Mouse (Mus musculus) hindbrain, embryonic 14.5 days (tissue): Measurements from ENCODE around the gene Wwc1. TPM values are rescaled to one million over a fixed set of nuclear protein-coding genes. Genes with fewer than 3 reads are reported as not detected.

Experiments
- ATAC-seq: fragments of 200-750 bp; cut with Nextera tagmentation; 2 replicates; pipeline ENCODE4 v1.8.0; 2017; ENCODE audit warnings: moderate number of reproducible peaks, mild to moderate bottlenecking, moderate TSS enrichment, moderate library complexity; ENCODE audit not compliant: low FRiP score
- DNase-seq: peaks from one replicate; pipeline ENCODE4 v3.0.0-alpha.2; 2015; ENCODE audit warnings: low spot score
- H3K27ac ChIP-seq: fragments of 300-500 bp; sonication (generic); 2 replicates; pipeline ENCODE4 v1.5.1; 2014; ENCODE audit warnings: mild to moderate bottlenecking, moderate library complexity
- H3K27me3 ChIP-seq: fragments of 300-500 bp; sonication (generic); 2 replicates; pipeline ENCODE4 v1.6.1; 2014; ENCODE audit warnings: mild to moderate bottlenecking, low read length, mixed read lengths; ENCODE audit not compliant: control insufficient read depth, insufficient read depth
- H3K36me3 ChIP-seq: fragments of 300-500 bp; sonication (generic); replicated peaks from 2 replicates; pipeline ENCODE4 v1.6.1; 2014; ENCODE audit not compliant: control insufficient read depth, insufficient read depth
- H3K4me1 ChIP-seq: fragments of 300-500 bp; sonication (generic); replicated peaks from 2 replicates; pipeline ENCODE4 v1.6.1; 2014; ENCODE audit warnings: antibody characterized with exemption, low read length, mixed read lengths; ENCODE audit not compliant: control insufficient read depth, insufficient read depth
- H3K4me2 ChIP-seq: fragments of 300-500 bp; sonication (generic); replicated peaks from 2 replicates; pipeline ENCODE4 v1.6.1; 2014; ENCODE audit warnings: mild to moderate bottlenecking, moderate library complexity
- H3K4me3 ChIP-seq: fragments of 300-500 bp; sonication (generic); replicated peaks from 2 replicates; pipeline ENCODE4 v1.5.1; 2014; ENCODE audit warnings: mild to moderate bottlenecking, low read length
- H3K9ac ChIP-seq: fragments of 300-500 bp; sonication (generic); 2 replicates; pipeline ENCODE4 v1.6.1; 2014
- H3K9me3 ChIP-seq: fragments of 300-500 bp; sonication (generic); 2 replicates; pipeline ENCODE4 v1.6.1; 2016; ENCODE audit warnings: low read length; ENCODE audit not compliant: control insufficient read depth
- WGBS: fragments of 180-500 bp; shearing (Covaris S2); extraction: QIAGEN DNeasy Blood & Tissue Kit; methylation state at CpG from one replicate; pipeline ENCODE4 v1.1.7; 2014; 5-methylcytosine and 5-hydroxymethylcytosine counted together
- polyA plus RNA-seq: library from polyadenylated mRNA; unstranded; fragments of >200 nt; fragmentation: Nextera tagmentation; extraction: Ambion mirVana; gene quantifications from 2 replicates; pipeline ENCODE4 v1.2.1, GENCODE M21; 2014

Wwc1 gene
- polyA plus RNA-seq, 1 experiment from 2014 or later = 9.3 TPM

- Histone ChIP-seq H3K27me3 (no peaks in the 10 kb centered on the region), H3K4me1 (no peaks in the 10 kb centered on the region), H3K9me3 (no peaks in the 10 kb centered on the region), H3K4me3 (no peak overlapping the region), H3K36me3 (no peaks in the 10 kb centered on the region), H3K4me2 (no peak overlapping the region), H3K9ac (no peak overlapping the region), H3K27ac (no peak overlapping the region)
- ATAC-seq = no peak
- WGBS = 54% methylated on average over 2 of the region's 2 CpGs
- no peak for DNase-seq
Measured at GRCm38 (mm10) chr11:35963554-35963953, 16.8 kb downstream of the Wwc1 start.

DNA sequence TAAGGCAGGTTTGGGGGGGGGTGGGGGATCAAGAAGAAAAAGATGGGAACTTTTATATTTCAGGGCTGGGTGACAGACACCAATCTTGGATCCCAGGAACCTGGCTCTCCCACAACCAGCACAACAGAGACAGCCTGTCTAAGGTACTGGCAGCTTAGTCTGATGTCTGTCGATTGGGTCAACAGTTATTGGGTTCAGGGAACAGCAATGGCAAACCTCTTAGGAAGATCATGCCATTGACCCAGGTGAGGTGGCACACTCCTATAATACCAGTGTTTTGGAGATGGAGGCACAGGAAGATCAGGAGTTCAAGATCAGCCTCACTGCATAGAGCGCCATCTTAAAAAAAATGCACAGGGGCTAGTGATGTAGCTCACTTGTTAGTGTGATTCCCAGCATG is 17.9 kb downstream of the Wwc1 start:
- no peak for ATAC-seq

DNA sequence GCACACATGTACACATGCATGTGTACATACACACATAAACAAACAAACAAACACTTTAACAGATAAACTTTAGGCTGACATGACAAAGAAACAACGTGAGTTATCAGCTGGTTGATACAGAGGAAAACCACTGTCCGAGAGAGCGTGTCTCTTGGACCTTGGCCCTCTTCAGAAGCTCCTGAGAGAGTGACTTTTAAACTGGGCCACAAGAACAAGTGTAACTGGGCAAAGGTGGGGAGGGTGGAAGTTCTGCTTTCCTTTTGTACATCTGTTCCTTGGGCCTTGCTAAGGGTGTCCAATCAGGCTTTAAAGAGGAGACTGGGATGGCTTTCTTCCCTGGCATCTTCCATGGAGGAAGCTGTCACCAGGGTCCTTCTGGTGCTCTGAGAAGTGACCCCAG is 21.1 kb downstream of the Wwc1 start:
- no peaks in the 10 kb centered on the region for H3K9me3 ChIP-seq
- H3K27ac ChIP-seq = no peak overlapping the region
- no peak overlapping the region for H3K9ac ChIP-seq
- WGBS = 87% methylated on average over 3 of the region's 3 CpGs
- ATAC-seq = no peak
- H3K36me3 ChIP-seq = no peaks in the 10 kb centered on the region
- no peaks in the 10 kb centered on the region for H3K4me1 ChIP-seq
- no peak overlapping the region for H3K4me3 ChIP-seq
- no peaks in the 10 kb centered on the region for H3K27me3 ChIP-seq
- no peak for DNase-seq
- H3K4me2 ChIP-seq = no peak overlapping the region

More for the DNA sequence above, 17.9 kb downstream of the Wwc1 start:
- DNase-seq = no peak
- no peaks in the 10 kb centered on the region for H3K9me3 ChIP-seq
- H3K27ac ChIP-seq = no peak overlapping the region
- H3K9ac ChIP-seq = no peak overlapping the region
- H3K4me3 ChIP-seq = no peak overlapping the region
- H3K36me3 ChIP-seq = no peaks in the 10 kb centered on the region
- no peaks in the 10 kb centered on the region for H3K4me1 ChIP-seq
- 98% methylated on average over 2 of the region's 2 CpGs for WGBS
- no peak overlapping the region for H3K4me2 ChIP-seq
- no peaks in the 10 kb centered on the region for H3K27me3 ChIP-seq

GRCm38 (mm10) chr11:35955572-35955971 is 24.8 kb downstream of the Wwc1 start:
- H3K9me3 ChIP-seq = no peaks in the 10 kb centered on the region
- no peak overlapping the region for H3K27ac ChIP-seq
- 70% methylated on average over 3 of the region's 3 CpGs for WGBS
- no peak overlapping the region for H3K9ac ChIP-seq
- H3K36me3 ChIP-seq = no peaks in the 10 kb centered on the region
- no peaks in the 10 kb centered on the region for H3K4me1 ChIP-seq
- ATAC-seq (no peak), DNase-seq (no peak)
- H3K4me3 ChIP-seq = no peak overlapping the region
- no peaks in the 10 kb centered on the region for H3K27me3 ChIP-seq
- no peak overlapping the region for H3K4me2 ChIP-seq

- no peak overlapping the region for H3K4me2 ChIP-seq
- no peak overlapping the region for H3K27ac ChIP-seq
- no peak overlapping the region for H3K9ac ChIP-seq
- DNase-seq (no peak), ATAC-seq (no peak)
- no peaks in the 10 kb centered on the region for H3K9me3 ChIP-seq
- no peak overlapping the region for H3K4me3 ChIP-seq
- WGBS = 94% methylated on average over 4 of the region's 4 CpGs
- 0 out of 2 replicates have a peak, but pooled peaks cover 4% of the 10 kb centered on the region for H3K4me1 ChIP-seq
- H3K36me3 ChIP-seq = no peaks in the 10 kb centered on the region
- no peaks in the 10 kb centered on the region for H3K27me3 ChIP-seq
Measured at GRCm38 (mm10) chr11:35953179-35953578, 27.1 kb downstream of the Wwc1 start.

- Histone ChIP-seq H3K4me2 (no peak overlapping the region), H3K4me3 (no peak overlapping the region), H3K9ac (no peak overlapping the region), H3K27me3 (no peaks in the 10 kb centered on the region), H3K36me3 (no peaks in the 10 kb centered on the region), H3K4me1 (0 out of 2 replicates have a peak, but pooled peaks cover 4% of the 10 kb centered on the region), H3K9me3 (no peaks in the 10 kb centered on the region), H3K27ac (no peak overlapping the region)
- ATAC-seq = no peak
- 71% methylated on average over 4 of the region's 4 CpGs for WGBS
- no peak for DNase-seq
Measured at GRCm38 (mm10) chr11:35951727-35952065, 28.6 kb downstream of the Wwc1 start.

GRCm38 (mm10) chr11:35951058-35951726 is 29.1 kb downstream of the Wwc1 start:
- DNase-seq (no peak), ATAC-seq (no peak)
- no peaks in the 10 kb centered on the region for H3K9me3 ChIP-seq
- no peak overlapping the region for H3K4me2 ChIP-seq
- no peak overlapping the region for H3K9ac ChIP-seq
- WGBS = 82% methylated on average over 15 of the region's 15 CpGs
- H3K4me1 ChIP-seq = 0 out of 2 replicates have a peak, but pooled peaks cover 4% of the 10 kb centered on the region
- no peaks in the 10 kb centered on the region for H3K36me3 ChIP-seq
- H3K4me3 ChIP-seq = no peak overlapping the region
- H3K27ac ChIP-seq = no peak overlapping the region
- H3K27me3 ChIP-seq = no peaks in the 10 kb centered on the region

- no peaks in the 10 kb centered on the region for H3K27me3 ChIP-seq
- H3K36me3 ChIP-seq = no peaks in the 10 kb centered on the region
- 82% methylated on average over 7 of the region's 7 CpGs for WGBS
Measured at GRCm38 (mm10) chr11:35950466-35950865, 29.9 kb downstream of the Wwc1 start.

DNA sequence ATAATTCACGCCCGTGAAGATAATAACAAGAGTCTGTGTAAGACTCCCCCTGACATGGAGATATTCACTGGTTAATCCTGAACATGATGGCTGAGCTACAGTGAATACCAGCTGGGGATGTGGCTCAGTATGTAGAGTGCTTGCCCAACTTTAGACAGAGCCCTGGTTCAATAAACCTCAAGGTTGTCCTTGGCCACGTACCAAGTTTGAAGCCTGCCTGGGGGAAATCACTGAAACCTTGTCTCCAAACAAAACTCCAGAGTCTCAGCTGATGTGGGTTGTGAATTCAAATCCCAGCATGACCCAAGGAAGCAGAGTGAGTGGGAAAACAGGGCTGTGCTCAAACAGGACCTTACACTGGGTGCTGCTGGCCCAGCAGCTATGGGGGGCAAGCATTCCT is 30.3 kb downstream of the Wwc1 start:
- no peaks in the 10 kb centered on the region for H3K36me3 ChIP-seq
- no peak overlapping the region for H3K4me3 ChIP-seq
- no peaks in the 10 kb centered on the region for H3K9me3 ChIP-seq
- H3K9ac ChIP-seq = no peak overlapping the region
- WGBS = 89% methylated on average over 3 of the region's 3 CpGs
- DNase-seq = no peak
- H3K27me3 ChIP-seq = no peaks in the 10 kb centered on the region
- no peak overlapping the region for H3K4me2 ChIP-seq
- no peak overlapping the region for H3K27ac ChIP-seq
- no peak for ATAC-seq
- 0 out of 2 replicates have a peak, but pooled peaks cover 4% of the 10 kb centered on the region for H3K4me1 ChIP-seq

More at GRCm38 (mm10) chr11:35950466-35950865, 29.9 kb downstream of the Wwc1 start:
- Histone ChIP-seq H3K27ac (no peak overlapping the region), H3K4me3 (no peak overlapping the region), H3K4me1 (0 out of 2 replicates have a peak, but pooled peaks cover 4% of the 10 kb centered on the region), H3K9ac (no peak overlapping the region), H3K4me2 (no peak overlapping the region), H3K9me3 (no peaks in the 10 kb centered on the region)
- DNase-seq (no peak), ATAC-seq (no peak)
